Mouse (Mus musculus) myocyte (in vitro differentiated cells): ENCODE data around the gene Kcnb1.

ENCODE experiments used
- MAX ChIP-seq: IDR thresholded peaks from one replicate; pipeline ENCODE4 v1.6.1; 2011; ENCODE audit warnings: low read depth, mild to moderate bottlenecking, control low read depth
- MYOD1 ChIP-seq, 3 experiments: IDR thresholded peaks; one replicate each; pipeline ENCODE4 v1.6.1; 2011; ENCODE audit warnings: control low read depth in 2 of 3, low read depth in 2 of 3, mild to moderate bottlenecking in 2 of 3, moderate library complexity in 1 of 3; ENCODE audit not compliant: insufficient read length in 2 of 3, control insufficient read depth in 1 of 3
- POLR2A ChIP-seq: IDR thresholded peaks from one replicate; pipeline ENCODE4 v1.6.1; 2011; ENCODE audit warnings: low read depth, mild to moderate bottlenecking, control low read depth, moderate library complexity; ENCODE audit not compliant: insufficient read length
- POLR2AphosphoS2 ChIP-seq: IDR thresholded peaks from one replicate; pipeline ENCODE4 v1.6.1; 2011; ENCODE audit warnings: low read depth, control low read depth; ENCODE audit not compliant: insufficient read length
- TCF12 ChIP-seq: IDR thresholded peaks from one replicate; pipeline ENCODE4 v1.6.1; 2011; ENCODE audit warnings: mild to moderate bottlenecking, control low read depth; ENCODE audit not compliant: poor library complexity, insufficient read depth, severe bottlenecking
- TCF3 ChIP-seq: IDR thresholded peaks from one replicate; pipeline ENCODE4 v1.6.1; 2011; ENCODE audit warnings: low read depth, control low read depth; ENCODE audit not compliant: insufficient read length
- USF1 ChIP-seq: IDR thresholded peaks from one replicate; pipeline ENCODE4 v1.6.1; 2011; ENCODE audit warnings: low read depth, mild to moderate bottlenecking, control low read depth, moderate library complexity

GRCm38 (mm10) chr2:167221159-167221845, 31.3 kb upstream of the Kcnb1 start:
- TF ChIP-seq POLR2AphosphoS2 (no peak), USF1 (no peak), TCF3 (no peak), POLR2A (no peak), MAX (no peak), MYOD1 (IDR thresholded peaks at IDR 0.05; ENCODE audit: control insufficient read depth in 1 of 3, insufficient read length in 2 of 3, low read depth in 2 of 3) (no peak), TCF12 (no peak)
